Mouse (Mus musculus) erythroblast, embryonic 14.5 days (primary cell): Measurements from ENCODE around the gene Mrpl18. TPM values are rescaled to one million over a fixed set of nuclear protein-coding genes. Genes with fewer than 3 reads are reported as not detected.
"Not testable (repeated sequence)": the region's sequence is repeated elsewhere in the genome, so short reads cannot be mapped to it uniquely, and the experiment has no call there.

Experiments used
- H3K27me3 ChIP-seq: 2 replicates; pipeline ENCODE4 v1.6.1; 2012; ENCODE audit warnings: inconsistent platforms; ENCODE audit not compliant: control insufficient read depth
- H3K36me3 ChIP-seq: 2 replicates; pipeline ENCODE4 v1.6.1; 2012; ENCODE audit warnings: mild to moderate bottlenecking, inconsistent platforms; ENCODE audit not compliant: control insufficient read depth
- H3K4me1 ChIP-seq: 2 replicates; pipeline ENCODE4 v1.6.1; 2012; ENCODE audit warnings: inconsistent platforms; ENCODE audit not compliant: control insufficient read depth
- H3K4me3 ChIP-seq: replicated peaks from 2 replicates; pipeline ENCODE3; 2012; ENCODE audit warnings: moderate library complexity, mild to moderate bottlenecking, inconsistent platforms
- H3K9me3 ChIP-seq: 2 replicates; pipeline ENCODE4 v1.6.1; 2012; ENCODE audit warnings: low read length, inconsistent platforms, mixed read lengths; ENCODE audit not compliant: control insufficient read depth
- GATA1 ChIP-seq: IDR thresholded peaks from 2 replicates; pipeline ENCODE4 v1.6.1; 2012; ENCODE audit warnings: low read length, inconsistent platforms, mixed read lengths
- TAL1 ChIP-seq: IDR thresholded peaks from 3 replicates; pipeline ENCODE4 v1.6.1; 2012; ENCODE audit warnings: low read length, inconsistent platforms, mixed read lengths
- polyA plus RNA-seq: library from polyadenylated mRNA; stranded (reverse); fragments of >175 nt; gene quantifications from 2 replicates; pipeline ENCODE4 v1.2.3, GENCODE M21; 2012

The Mrpl18 gene
- polyA plus RNA-seq, 1 experiment: 3.9 TPM

DNA sequence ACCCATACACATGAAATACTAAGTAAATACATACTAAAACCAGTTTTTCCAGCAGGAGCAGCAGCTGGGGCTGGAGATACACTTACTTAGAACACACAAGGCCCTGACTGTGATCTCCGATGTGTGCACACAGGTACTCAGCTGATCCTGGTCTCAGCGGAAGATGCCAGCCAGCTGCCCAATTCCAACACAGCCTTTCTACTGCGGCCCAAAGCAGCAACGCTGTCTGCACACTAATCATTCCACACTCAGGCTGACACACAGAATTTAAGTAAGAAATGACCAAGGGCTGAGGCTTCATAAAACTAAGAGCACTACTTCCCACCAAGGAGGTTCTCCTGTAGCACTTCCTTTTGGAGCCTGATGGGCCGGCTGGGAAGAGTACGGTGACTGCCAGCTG is 13.9 kb downstream of the Mrpl18 start:
- peaks cover 64% of the 10 kb centered on the region for H3K36me3 ChIP-seq
- H3K27me3 ChIP-seq: no peaks in the 10 kb centered on the region
- TF ChIP-seq GATA1 (no peak), TAL1 (no peak)
- no peaks in the 10 kb centered on the region for H3K4me1 ChIP-seq
- H3K4me3 ChIP-seq: no peak overlapping the region
- H3K9me3 ChIP-seq: no peaks in the 10 kb centered on the region

DNA sequence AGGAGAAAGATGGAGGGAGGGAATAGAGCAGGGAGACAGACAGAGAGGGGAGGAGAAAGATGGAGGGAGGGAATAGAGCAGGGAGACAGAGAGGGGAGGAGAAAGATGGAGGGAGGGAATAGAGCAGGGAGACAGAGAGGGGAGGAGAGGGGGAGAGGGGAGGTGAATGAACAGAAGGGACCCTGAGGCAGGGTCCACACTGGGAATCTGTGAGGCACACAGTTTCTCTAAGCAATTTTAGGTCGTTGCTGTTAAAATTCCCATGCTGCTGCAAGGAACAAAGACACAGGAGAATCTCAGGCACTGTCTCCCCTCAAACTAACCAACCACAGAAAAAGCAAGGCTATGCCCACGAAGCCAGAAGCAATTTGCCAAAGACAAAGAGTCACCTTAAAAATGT is 17.5 kb downstream of the Mrpl18 start:
- not testable (repeated sequence) for H3K27me3 ChIP-seq, H3K4me3 ChIP-seq, H3K4me1 ChIP-seq, H3K9me3 ChIP-seq
- peaks cover 58% of the 10 kb centered on the region for H3K36me3 ChIP-seq

DNA sequence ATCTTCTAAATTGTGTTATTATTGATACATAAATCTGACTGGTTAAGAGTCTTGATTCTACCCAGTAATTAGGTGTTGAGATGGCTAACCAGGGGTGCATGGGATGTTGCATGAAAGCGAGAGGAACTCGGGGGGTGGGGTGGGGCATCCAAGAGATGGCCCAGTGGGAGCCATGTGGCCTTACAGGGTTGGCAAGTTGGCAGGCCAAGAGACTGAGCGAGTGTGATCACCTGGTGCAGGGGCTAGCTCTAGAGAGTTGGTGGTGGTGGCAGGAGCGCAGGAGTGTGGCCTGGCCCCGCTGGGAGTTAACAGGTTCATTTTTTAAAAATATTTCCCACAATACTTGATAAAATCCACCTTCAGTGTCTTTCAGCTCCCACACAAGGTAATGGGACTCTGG is 18.5 kb downstream of the Mrpl18 start:
- H3K27me3 ChIP-seq: no peaks in the 10 kb centered on the region

DNA sequence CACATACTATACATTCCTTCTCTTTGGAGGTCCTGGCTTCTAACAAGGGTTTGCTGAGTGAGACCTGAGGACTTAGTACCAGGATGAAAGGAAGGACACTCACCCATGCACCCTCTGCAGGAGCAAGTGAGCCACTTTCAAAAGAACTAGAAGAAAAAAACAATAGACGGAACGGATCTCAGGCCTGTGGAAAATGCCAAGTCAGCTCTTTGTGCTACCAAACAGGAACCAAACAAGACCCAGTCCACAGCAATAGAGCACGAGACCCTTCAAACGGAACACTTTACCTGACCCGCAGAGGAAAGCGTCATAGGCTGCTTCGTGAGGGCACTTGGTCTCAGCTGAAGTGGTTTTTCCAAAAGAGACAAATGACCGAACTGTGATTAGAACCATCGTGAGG is 24.1 kb downstream of the Mrpl18 start:
- Histone ChIP-seq H3K4me1 (no peaks in the 10 kb centered on the region), H3K4me3 (no peak overlapping the region), H3K9me3 (no peaks in the 10 kb centered on the region), H3K27me3 (no peaks in the 10 kb centered on the region), H3K36me3 (peaks cover 61% of the 10 kb centered on the region)
- TF ChIP-seq GATA1: no peak
- TF ChIP-seq TAL1: no peak

More for the DNA sequence above, 18.5 kb downstream of the Mrpl18 start:
- Histone ChIP-seq H3K4me3 (no peak overlapping the region), H3K36me3 (peaks cover 55% of the 10 kb centered on the region), H3K4me1 (no peaks in the 10 kb centered on the region), H3K9me3 (no peaks in the 10 kb centered on the region)
- TF ChIP-seq TAL1 (no peak), GATA1 (no peak)

DNA sequence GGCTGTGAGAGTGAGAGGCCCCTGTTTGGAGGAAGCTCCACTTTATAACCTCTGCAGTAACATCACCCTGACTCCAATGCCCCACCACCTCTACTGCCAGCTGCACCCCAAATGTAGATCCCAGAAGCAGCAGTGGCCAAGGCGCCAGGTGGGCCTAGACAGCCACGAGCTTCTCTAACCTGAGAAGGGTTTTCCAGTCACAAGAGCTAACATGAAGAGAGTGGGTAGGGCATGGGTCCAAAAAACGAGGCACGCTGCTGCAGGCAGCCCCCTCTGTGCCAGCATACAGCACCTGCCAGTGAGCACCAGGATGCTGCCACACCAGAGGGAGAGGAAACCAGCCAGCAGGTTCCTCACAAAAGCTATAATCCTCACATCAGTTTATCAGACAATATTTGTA is 25.1 kb downstream of the Mrpl18 start:
- Histone ChIP-seq H3K36me3 (peaks cover 53% of the 10 kb centered on the region), H3K4me1 (no peaks in the 10 kb centered on the region), H3K4me3 (no peak overlapping the region), H3K27me3 (no peaks in the 10 kb centered on the region), H3K9me3 (no peaks in the 10 kb centered on the region)
- no peak for TF ChIP-seq TAL1

DNA sequence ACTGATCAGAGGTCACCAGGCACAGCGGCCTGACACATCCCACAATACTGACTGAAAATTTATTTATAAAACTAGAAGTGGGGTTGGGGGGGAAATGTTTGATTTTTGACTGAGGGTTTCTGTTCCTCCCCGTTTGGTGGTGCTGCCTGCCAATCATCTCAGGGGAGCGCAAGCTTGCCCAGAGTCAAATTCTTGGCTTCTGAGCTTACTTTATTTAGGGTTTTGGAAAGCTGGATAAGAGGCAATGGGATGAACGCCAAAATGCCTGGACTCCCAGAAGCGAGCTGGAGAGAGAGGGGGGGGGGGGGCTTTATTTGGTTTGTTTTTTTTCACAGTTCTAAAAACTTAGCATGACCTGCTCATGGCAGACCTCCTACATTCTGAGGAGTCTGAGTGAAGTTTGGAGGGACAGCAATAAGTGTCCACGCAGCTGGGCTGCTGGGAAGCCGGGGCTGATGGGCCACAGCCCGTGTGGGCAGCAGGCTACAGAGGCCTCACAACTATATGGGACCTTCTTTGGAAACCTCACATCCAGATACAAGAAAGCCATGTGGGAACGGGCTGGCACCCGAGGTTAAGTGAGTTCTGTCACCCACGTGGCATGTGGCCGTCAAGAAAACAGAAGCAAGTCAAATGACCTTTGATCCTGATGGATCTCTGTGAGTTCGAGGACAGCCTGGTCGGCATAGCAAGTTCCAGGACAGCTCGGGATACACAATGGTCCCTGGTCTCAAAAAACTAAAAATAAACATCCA is 28.9 kb downstream of the Mrpl18 start:
- no peaks in the 10 kb centered on the region for H3K27me3 ChIP-seq
- TF ChIP-seq GATA1 (no peak), TAL1 (no peak)
- H3K4me1 ChIP-seq: no peaks in the 10 kb centered on the region
- H3K4me3 ChIP-seq: no peak overlapping the region
- no peaks in the 10 kb centered on the region for H3K9me3 ChIP-seq
- H3K36me3 ChIP-seq: peaks cover 34% of the 10 kb centered on the region

DNA sequence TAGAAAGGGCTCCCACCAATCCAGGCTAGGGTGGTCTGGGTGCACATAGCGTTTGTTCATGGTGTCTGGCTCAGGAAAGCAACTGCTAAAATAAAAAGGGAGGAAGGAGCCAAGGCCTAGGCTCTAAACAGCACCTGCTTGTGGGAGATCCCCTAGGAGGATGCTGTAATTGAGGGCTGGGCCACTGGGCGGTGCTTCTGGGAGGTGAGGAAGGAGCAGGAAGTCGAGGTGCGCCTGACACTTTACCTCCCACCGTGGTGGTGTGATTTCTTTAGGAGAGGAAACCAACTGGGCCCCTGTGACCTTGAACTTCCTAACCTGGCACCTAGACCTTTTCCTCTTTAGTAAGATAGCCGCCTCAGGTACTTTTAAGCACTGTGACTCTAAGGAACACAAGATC is 29.5 kb downstream of the Mrpl18 start:
- TF ChIP-seq TAL1 (no peak), GATA1 (no peak)
- no peaks in the 10 kb centered on the region for H3K9me3 ChIP-seq
- no peak overlapping the region for H3K4me3 ChIP-seq
- peaks cover 29% of the 10 kb centered on the region for H3K36me3 ChIP-seq
- no peaks in the 10 kb centered on the region for H3K4me1 ChIP-seq
- no peaks in the 10 kb centered on the region for H3K27me3 ChIP-seq

DNA sequence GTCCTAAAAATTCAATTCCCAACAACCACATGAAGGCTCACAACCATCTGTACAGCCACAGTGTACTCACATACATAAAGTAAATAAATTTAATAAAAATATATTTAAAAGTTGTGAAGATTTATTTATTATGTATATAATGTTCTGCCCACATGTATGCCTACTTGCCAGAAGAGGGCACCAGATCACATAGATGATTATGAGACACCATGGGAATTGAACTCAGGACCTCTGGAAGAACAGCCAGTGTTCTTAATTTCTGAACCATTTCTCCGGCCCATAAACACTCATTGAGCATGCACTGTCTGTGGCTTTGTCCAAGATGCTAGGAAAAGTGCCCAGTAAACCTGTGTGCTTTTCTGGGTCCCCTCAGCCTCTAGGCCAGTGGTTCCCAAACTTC is 34.9 kb downstream of the Mrpl18 start:
- Histone ChIP-seq H3K4me1 (peaks cover 3% of the 10 kb centered on the region; the same call in 1 of the 2 replicates), H3K9me3 (no peaks in the 10 kb centered on the region), H3K4me3 (no peak overlapping the region), H3K36me3 (no peaks in the 10 kb centered on the region), H3K27me3 (peaks cover 8% of the 10 kb centered on the region)
- TF ChIP-seq GATA1: no peak
- no peak for TF ChIP-seq TAL1

DNA sequence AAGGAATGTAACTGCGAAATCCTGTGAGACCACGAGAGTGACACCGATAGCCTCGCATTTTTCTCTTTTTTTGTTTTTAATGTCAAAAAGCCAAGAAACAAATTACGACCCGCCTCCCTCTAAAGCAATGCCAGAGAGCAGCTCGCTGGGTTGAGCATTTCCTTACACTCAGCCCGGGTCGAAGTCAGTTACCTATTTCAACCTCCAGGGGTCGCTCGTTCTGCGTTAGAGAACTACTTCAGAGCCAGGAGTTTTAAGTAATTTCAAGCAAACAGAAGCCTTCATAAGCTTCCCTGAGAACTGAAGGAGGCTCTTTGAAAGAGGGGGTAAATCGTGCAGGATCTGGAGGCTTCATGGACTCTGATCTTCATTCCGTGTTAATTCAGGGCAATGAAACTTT is 36.0 kb downstream of the Mrpl18 start:
- TF ChIP-seq TAL1 (no peak), GATA1 (no peak)
- Histone ChIP-seq H3K36me3 (no peaks in the 10 kb centered on the region), H3K9me3 (no peaks in the 10 kb centered on the region), H3K4me3 (no peak overlapping the region), H3K4me1 (peaks cover 3% of the 10 kb centered on the region; the same call in 1 of the 2 replicates), H3K27me3 (peaks cover 10% of the 10 kb centered on the region)

DNA sequence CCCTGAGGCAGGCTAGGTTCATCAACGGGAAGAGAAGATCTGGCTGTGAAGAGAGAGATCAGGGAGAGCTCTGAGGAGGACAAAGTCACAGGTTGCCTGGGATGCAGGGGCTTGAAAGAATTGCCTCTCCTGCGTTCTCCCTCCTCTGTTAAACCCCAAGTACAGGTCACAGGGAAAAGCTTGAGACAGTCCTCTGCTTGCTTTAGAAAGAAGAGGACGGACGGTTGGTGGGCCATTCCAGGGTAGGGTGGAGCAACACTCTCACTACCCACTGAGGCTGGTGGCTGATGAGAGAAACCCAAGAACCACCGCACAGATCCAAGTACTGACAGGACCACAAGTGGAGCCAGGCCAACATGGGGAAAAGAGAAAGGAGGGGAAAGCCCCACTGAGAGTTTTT is 40.4 kb downstream of the Mrpl18 start, which contains the start of gene Mrgprh:
Mrgprh (plus strand) TSS at position 301 of the 400 bp plus-strand sequence.
- H3K4me3 ChIP-seq: no peak within 1 kb of the TSS
- H3K27me3 ChIP-seq: peaks cover 28% of the 10 kb centered on the region
- no peaks in the 10 kb centered on the region for H3K36me3 ChIP-seq
- TF ChIP-seq GATA1: no peak
- TF ChIP-seq TAL1: no peak
- no peaks in the 10 kb centered on the region for H3K9me3 ChIP-seq
- H3K4me1 ChIP-seq: peaks cover 3% of the 10 kb centered on the region; the same call in 1 of the 2 replicates
